ENCODE assay signal across 8 mouse cellular contexts in genomic region chr5:148794465-148794864, GRCm38 (mm10).
DNase-seq lines count a peak whose midpoint lies in the region; ATAC-seq lines count a peak whose summit lies in the region.

No protein-coding gene starts in this region.

- no peak overlapping the region for H3K4me2 ChIP-seq in embryonic facial prominence, embryonic 11.5 days (ENCODE audit: low read depth, low read length)

- DNase-seq in CD8-positive naive resting alpha-beta T cell, adult 2 months (ENCODE audit: low read depth in 2 of 2, low spot score in 2 of 2) = peak; percentile 53 to 54
- DNase-seq in adrenal gland, adult 2 months = peak; percentile 67
- peak; percentile 73 for DNase-seq in embryonic facial prominence, embryonic 11.5 days (ENCODE audit: low spot score)
- peak; percentile 74 to 79 for DNase-seq in heart, postnatal 14 days
- DNase-seq in layer of hippocampus, postnatal 14 days (ENCODE audit: low spot score in 2 of 2) = peak; percentile 40 to 50
- DNase-seq in lung, postnatal 25 days (ENCODE audit: low spot score) = peak; percentile 70
- peak; percentile 31 to 36 for DNase-seq in right cerebral cortex, postnatal 36 days (ENCODE audit: low spot score in 2 of 2)
- peak; percentile 76 for DNase-seq in urinary bladder, postnatal 14 days (ENCODE audit: low spot score)

- H3K27ac ChIP-seq in embryonic facial prominence, embryonic 11.5 days (replicated peaks; ENCODE audit: low read depth, low read length) = no peak overlapping the region

- no peak overlapping the region for H3K9ac ChIP-seq in embryonic facial prominence, embryonic 11.5 days (replicated peaks; ENCODE audit: low read length)

- H3K4me3 ChIP-seq in embryonic facial prominence, embryonic 11.5 days (ENCODE audit: low read depth, low read length) = no peak overlapping the region

- WGBS in embryonic facial prominence, embryonic 11.5 days = 40% methylated on average over 15 of the region's 15 CpGs

- H3K36me3 ChIP-seq in embryonic facial prominence, embryonic 11.5 days (replicated peaks; ENCODE audit: control insufficient read depth, insufficient read depth, low read depth, low read length) = no peaks in the 10 kb centered on the region

- H3K9me3 ChIP-seq in embryonic facial prominence, embryonic 11.5 days (replicated peaks; ENCODE audit: control insufficient read depth, low read length) = no peaks in the 10 kb centered on the region

- ATAC-seq in embryonic facial prominence, embryonic 11.5 days (replicated peaks; ENCODE audit: insufficient number of reproducible peaks, low FRiP score, low TSS enrichment, low read depth) = no peak

- H3K27me3 ChIP-seq in embryonic facial prominence, embryonic 11.5 days (ENCODE audit: control insufficient read depth, insufficient read depth, low read length) = no peaks in the 10 kb centered on the region

- H3K4me1 ChIP-seq in embryonic facial prominence, embryonic 11.5 days (ENCODE audit: control insufficient read depth, insufficient read depth, low read length) = no peaks in the 10 kb centered on the region

- intact Hi-C loops in heart, postnatal 14 days (cut with DNase I) = loop anchor here (2.0 to 5.0 kb wide), 3 partner anchors 246 to 470 kb away; no protein-coding TSS in a partner anchor
